Mouse (Mus musculus): ENCODE measurements around the gene Sc5d. TPM values are rescaled to one million over a fixed set of nuclear protein-coding genes. Genes with fewer than 3 reads are reported as not detected.
A peak's percentile ranks its signal among the peaks of the same experiment; 100 is the strongest.

Sc5d gene
- polyA plus RNA-seq, 1 experiment = 55.2 TPM

GRCm38 (mm10) chr9:42217685-42218084 is 46.4 kb downstream of the Sc5d start:
- DNase-seq = peak; percentile 62
- no peak for TF ChIP-seq CTCF (conservative IDR thresholded peaks at IDR 0.05; ENCODE audit: insufficient read depth, insufficient read length, low read depth, low read length)
- TF ChIP-seq POLR2A (IDR thresholded peaks at IDR 0.05; ENCODE audit: low read depth, low read length) = no peak
- Histone ChIP-seq H3K27ac (ENCODE audit: insufficient read depth, low read depth, low read length) (no peak overlapping the region), H3K4me3 (ENCODE audit: insufficient read depth, low read depth, low read length) (no peak overlapping the region), H3K27me3 (replicated peaks; ENCODE audit: control insufficient read depth, insufficient read depth, low read length) (no peaks in the 10 kb centered on the region), H3K36me3 (ENCODE audit: control insufficient read depth, insufficient read depth, low read length) (no peaks in the 10 kb centered on the region), H3K4me1 (ENCODE audit: control insufficient read depth, insufficient read depth, low read length) (no peaks in the 10 kb centered on the region)
- WGBS = 78% methylated on average over 10 of the region's 10 CpGs

- Histone ChIP-seq H3K4me1 (ENCODE audit: control insufficient read depth, insufficient read depth, low read length) (no peaks in the 10 kb centered on the region), H3K36me3 (ENCODE audit: control insufficient read depth, insufficient read depth, low read length) (no peaks in the 10 kb centered on the region), H3K4me3 (ENCODE audit: insufficient read depth, low read depth, low read length) (no peak overlapping the region), H3K27ac (ENCODE audit: insufficient read depth, low read depth, low read length) (no peak overlapping the region), H3K27me3 (replicated peaks; ENCODE audit: control insufficient read depth, insufficient read depth, low read length) (no peaks in the 10 kb centered on the region)
- WGBS = 78% methylated on average over 1 of the region's 1 CpGs
- no peak for DNase-seq
- TF ChIP-seq POLR2A (IDR thresholded peaks at IDR 0.05; ENCODE audit: low read depth, low read length) (no peak), CTCF (conservative IDR thresholded peaks at IDR 0.05; ENCODE audit: insufficient read depth, insufficient read length, low read depth, low read length) (no peak)
Observed at GRCm38 (mm10) chr9:42214116-42214515, 49.9 kb downstream of the Sc5d start.

- Histone ChIP-seq H3K27me3 (replicated peaks; ENCODE audit: control insufficient read depth, insufficient read depth, low read length) (no peaks in the 10 kb centered on the region), H3K27ac (ENCODE audit: insufficient read depth, low read depth, low read length) (no peak overlapping the region), H3K4me1 (ENCODE audit: control insufficient read depth, insufficient read depth, low read length) (no peaks in the 10 kb centered on the region), H3K36me3 (ENCODE audit: control insufficient read depth, insufficient read depth, low read length) (no peaks in the 10 kb centered on the region), H3K4me3 (ENCODE audit: insufficient read depth, low read depth, low read length) (no peak overlapping the region)
- DNase-seq = no peak
- no peak for TF ChIP-seq POLR2A (IDR thresholded peaks at IDR 0.05; ENCODE audit: low read depth, low read length)
- TF ChIP-seq CTCF (conservative IDR thresholded peaks at IDR 0.05; ENCODE audit: insufficient read depth, insufficient read length, low read depth, low read length) = no peak
- WGBS = 92% methylated on average over 1 of the region's 1 CpGs
Observed at GRCm38 (mm10) chr9:42213142-42213541, 50.9 kb downstream of the Sc5d start.

- 84% methylated on average over 6 of the region's 6 CpGs for WGBS
- H3K36me3 ChIP-seq (ENCODE audit: control insufficient read depth, insufficient read depth, low read length) = no peaks in the 10 kb centered on the region
- TF ChIP-seq CTCF (conservative IDR thresholded peaks at IDR 0.05; ENCODE audit: insufficient read depth, insufficient read length, low read depth, low read length) = no peak
- TF ChIP-seq POLR2A (IDR thresholded peaks at IDR 0.05; ENCODE audit: low read depth, low read length) = no peak
- no peak for DNase-seq
- H3K4me1 ChIP-seq (ENCODE audit: control insufficient read depth, insufficient read depth, low read length) = no peaks in the 10 kb centered on the region
- no peak overlapping the region for H3K4me3 ChIP-seq (ENCODE audit: insufficient read depth, low read depth, low read length)
- no peaks in the 10 kb centered on the region for H3K27me3 ChIP-seq (replicated peaks; ENCODE audit: control insufficient read depth, insufficient read depth, low read length)
- H3K27ac ChIP-seq (ENCODE audit: insufficient read depth, low read depth, low read length) = no peak overlapping the region
Observed at GRCm38 (mm10) chr9:42209666-42210065, 54.4 kb downstream of the Sc5d start.

- TF ChIP-seq CTCF (conservative IDR thresholded peaks at IDR 0.05; ENCODE audit: insufficient read depth, insufficient read length, low read depth, low read length) (peak; percentile 79), POLR2A (IDR thresholded peaks at IDR 0.05; ENCODE audit: low read depth, low read length) (no peak)
- DNase-seq = peak; percentile 75
- Histone ChIP-seq H3K36me3 (ENCODE audit: control insufficient read depth, insufficient read depth, low read length) (no peaks in the 10 kb centered on the region), H3K4me3 (ENCODE audit: insufficient read depth, low read depth, low read length) (no peak overlapping the region), H3K27ac (ENCODE audit: insufficient read depth, low read depth, low read length) (no peak overlapping the region), H3K27me3 (replicated peaks; ENCODE audit: control insufficient read depth, insufficient read depth, low read length) (no peaks in the 10 kb centered on the region), H3K4me1 (ENCODE audit: control insufficient read depth, insufficient read depth, low read length) (no peaks in the 10 kb centered on the region)
- 25% methylated on average over 5 of the region's 5 CpGs for WGBS
Observed at GRCm38 (mm10) chr9:42208463-42208862, 55.6 kb downstream of the Sc5d start.

- no peaks in the 10 kb centered on the region for H3K27me3 ChIP-seq (replicated peaks; ENCODE audit: control insufficient read depth, insufficient read depth, low read length)
- no peak overlapping the region for H3K27ac ChIP-seq (ENCODE audit: insufficient read depth, low read depth, low read length)
- 71% methylated on average over 1 of the region's 1 CpGs for WGBS
- TF ChIP-seq CTCF (conservative IDR thresholded peaks at IDR 0.05; ENCODE audit: insufficient read depth, insufficient read length, low read depth, low read length) = no peak
- TF ChIP-seq POLR2A (IDR thresholded peaks at IDR 0.05; ENCODE audit: low read depth, low read length) = no peak
- H3K4me1 ChIP-seq (ENCODE audit: control insufficient read depth, insufficient read depth, low read length) = no peaks in the 10 kb centered on the region
- peak; percentile 26 for DNase-seq
- no peaks in the 10 kb centered on the region for H3K36me3 ChIP-seq (ENCODE audit: control insufficient read depth, insufficient read depth, low read length)
- no peak overlapping the region for H3K4me3 ChIP-seq (ENCODE audit: insufficient read depth, low read depth, low read length)
Observed at GRCm38 (mm10) chr9:42206750-42207149, 57.3 kb downstream of the Sc5d start.

- Histone ChIP-seq H3K27ac (ENCODE audit: insufficient read depth, low read depth, low read length) (no peak overlapping the region), H3K27me3 (replicated peaks; ENCODE audit: control insufficient read depth, insufficient read depth, low read length) (no peaks in the 10 kb centered on the region), H3K36me3 (ENCODE audit: control insufficient read depth, insufficient read depth, low read length) (no peaks in the 10 kb centered on the region), H3K4me1 (ENCODE audit: control insufficient read depth, insufficient read depth, low read length) (peaks cover under 1% of the 10 kb centered on the region; the same call in 1 of the 2 replicates), H3K4me3 (ENCODE audit: insufficient read depth, low read depth, low read length) (no peak overlapping the region)
- WGBS = 90% methylated on average over 5 of the region's 5 CpGs
- no peak for TF ChIP-seq CTCF (conservative IDR thresholded peaks at IDR 0.05; ENCODE audit: insufficient read depth, insufficient read length, low read depth, low read length)
- no peak for TF ChIP-seq POLR2A (IDR thresholded peaks at IDR 0.05; ENCODE audit: low read depth, low read length)
- no peak for DNase-seq
Observed at GRCm38 (mm10) chr9:42202271-42202670, 61.8 kb downstream of the Sc5d start.

Other genes starting within 250 kb of the Sc5d start
- 58.1 and 80.7 TPM in 2 replicates for gene Sorl1, start 140.0 kb downstream of the Sc5d start, polyA plus RNA-seq (2012; rRNA removed)
- gene Tecta, start 135.7 kb upstream of the Sc5d start, polyA plus RNA-seq (2012; rRNA removed) = 0.01 and 0.08 TPM in 2 replicates
- 20.6 and 25.9 TPM in 2 replicates for gene Tbcel, start 243.6 kb upstream of the Sc5d start, polyA plus RNA-seq (2012; rRNA removed)